Mouse (Mus musculus) G1E (cell line): Measurements from ENCODE around the gene Mettl24. TPM values are rescaled to one million over a fixed set of nuclear protein-coding genes. Genes with fewer than 3 reads are reported as not detected.

Experiments
- ATAC-seq: 2 replicates; pipeline ENCODE4 v1.8.0; 2016; ENCODE audit warnings: mild to moderate bottlenecking; ENCODE audit not compliant: insufficient number of reproducible peaks, poor library complexity, low FRiP score, severe bottlenecking; ENCODE audit errors: extremely low read depth
- DNase-seq: peaks from one replicate; pipeline ENCODE4 v3.0.0; 2012; ENCODE audit warnings: low spot score
- H3K27me3 ChIP-seq: 2 replicates; pipeline ENCODE4 v1.6.1; 2012; ENCODE audit warnings: mild to moderate bottlenecking, low read length, inconsistent platforms; ENCODE audit not compliant: insufficient read depth
- H3K36me3 ChIP-seq: replicated peaks from 2 replicates; pipeline ENCODE3; 2012; ENCODE audit warnings: mild to moderate bottlenecking, inconsistent platforms
- H3K4me1 ChIP-seq: 2 replicates; pipeline ENCODE4 v1.6.1; 2012; ENCODE audit warnings: low read depth, low read length, inconsistent platforms, mixed read lengths; ENCODE audit not compliant: insufficient read depth
- H3K4me3 ChIP-seq: 2 replicates; pipeline ENCODE4 v1.5.1; 2012; ENCODE audit warnings: low read depth, mild to moderate bottlenecking, inconsistent platforms, low read length, moderate library complexity, mixed read lengths
- H3K9me3 ChIP-seq: replicated peaks from 2 replicates; pipeline ENCODE4 v1.6.1; 2012; ENCODE audit warnings: inconsistent platforms
- CTCF ChIP-seq: IDR thresholded peaks from 2 replicates; pipeline ENCODE4 v1.5.1; 2012; ENCODE audit warnings: low read depth, low read length, inconsistent platforms, mixed read lengths
- GATA1 ChIP-seq: IDR thresholded peaks from 2 replicates; pipeline ENCODE4 v1.6.1; 2012; ENCODE audit warnings: borderline replicate concordance, low read length, inconsistent platforms, mixed read lengths
- GATA2 ChIP-seq: IDR thresholded peaks from 2 replicates; pipeline ENCODE4 v1.6.1; 2012; ENCODE audit warnings: low read depth, low read length, inconsistent platforms, borderline replicate concordance
- POLR2AphosphoS5 ChIP-seq: IDR thresholded peaks from 2 replicates; pipeline ENCODE4 v1.6.1; 2012; ENCODE audit warnings: low read depth, low read length, inconsistent platforms; ENCODE audit not compliant: insufficient replicate concordance
- TAL1 ChIP-seq: conservative IDR thresholded peaks from 2 replicates; pipeline ENCODE4 v1.6.1; 2012; ENCODE audit warnings: low read depth, low read length, inconsistent platforms, mixed read lengths
- polyA plus RNA-seq: library from polyadenylated mRNA; stranded (reverse); fragments of >175 nt; gene quantifications from 2 replicates; pipeline ENCODE4 v1.2.3, GENCODE M21; 2012
- total RNA-seq, 2 experiments: library from RNA; stranded (forward) in 1 of 2; stranded (reverse) in 1 of 2; fragments of 200-1000 nt in 1 of 2; fragments of >200 nt in 1 of 2; fragmentation: Nextera tagmentation in 1 of 2; gene quantifications; 2 replicates each; pipeline ENCODE4 v1.2.3; 2014 to 2017

The Mettl24 gene
- total and polyA plus RNA-seq, 3 experiments, result not detected

GRCm38 (mm10) chr10:40725471-40725870 is 42.4 kb downstream of the Mettl24 start:
- no peak for DNase-seq
- Histone ChIP-seq H3K9me3 (no peaks in the 10 kb centered on the region), H3K4me1 (no peaks in the 10 kb centered on the region), H3K4me3 (no peak overlapping the region), H3K36me3 (no peaks in the 10 kb centered on the region), H3K27me3 (peaks cover 4% of the 10 kb centered on the region; the same call in 1 of the 2 replicates)
- no peak for ATAC-seq
- TF ChIP-seq TAL1, result no peak
- no peak for TF ChIP-seq GATA1
- TF ChIP-seq POLR2AphosphoS5, result no peak
- no peak for TF ChIP-seq CTCF
- no peak for TF ChIP-seq GATA2

- ATAC-seq (no peak), DNase-seq (no peak)
- Histone ChIP-seq H3K4me3 (no peak overlapping the region), H3K4me1 (no peaks in the 10 kb centered on the region), H3K27me3 (peaks cover 7% of the 10 kb centered on the region; the same call in 1 of the 2 replicates), H3K36me3 (no peaks in the 10 kb centered on the region), H3K9me3 (no peaks in the 10 kb centered on the region)
- TF ChIP-seq POLR2AphosphoS5 (no peak), CTCF (no peak), GATA2 (no peak), GATA1 (no peak), TAL1 (no peak)
These were observed 43.3 kb downstream of the Mettl24 start for GRCm38 (mm10) chr10:40726288-40726902.

- Histone ChIP-seq H3K4me3 (no peak overlapping the region), H3K27me3 (peaks cover 7% of the 10 kb centered on the region; the same call in 1 of the 2 replicates), H3K36me3 (no peaks in the 10 kb centered on the region), H3K4me1 (no peaks in the 10 kb centered on the region), H3K9me3 (no peaks in the 10 kb centered on the region)
- DNase-seq (no peak), ATAC-seq (no peak)
- TF ChIP-seq POLR2AphosphoS5 (no peak), TAL1 (no peak), GATA1 (no peak), CTCF (no peak), GATA2 (no peak)
These were observed 43.9 kb downstream of the Mettl24 start for GRCm38 (mm10) chr10:40726989-40727388.

GRCm38 (mm10) chr10:40730200-40730599 is 47.1 kb downstream of the Mettl24 start:
- Histone ChIP-seq H3K4me3 (no peak overlapping the region), H3K4me1 (no peaks in the 10 kb centered on the region), H3K36me3 (no peaks in the 10 kb centered on the region), H3K9me3 (no peaks in the 10 kb centered on the region), H3K27me3 (peaks cover 10% of the 10 kb centered on the region; the same call in 1 of the 2 replicates)
- DNase-seq (no peak), ATAC-seq (no peak)
- TF ChIP-seq TAL1 (no peak), GATA1 (no peak), GATA2 (no peak), CTCF (no peak), POLR2AphosphoS5 (no peak)

- Histone ChIP-seq H3K4me3 (no peak overlapping the region), H3K27me3 (peaks cover 8% of the 10 kb centered on the region; the same call in 1 of the 2 replicates), H3K36me3 (no peaks in the 10 kb centered on the region), H3K9me3 (no peaks in the 10 kb centered on the region), H3K4me1 (no peaks in the 10 kb centered on the region)
- TF ChIP-seq TAL1, result no peak
- TF ChIP-seq GATA2, result no peak
- no peak for TF ChIP-seq POLR2AphosphoS5
- TF ChIP-seq GATA1, result no peak
- TF ChIP-seq CTCF, result no peak
- ATAC-seq (no peak), DNase-seq (no peak)
These were observed 50.2 kb downstream of the Mettl24 start for GRCm38 (mm10) chr10:40733291-40733690.

GRCm38 (mm10) chr10:40736172-40736571 is 53.1 kb downstream of the Mettl24 start:
- DNase-seq, result no peak
- TF ChIP-seq GATA2, result no peak
- TF ChIP-seq TAL1, result no peak
- no peak for TF ChIP-seq POLR2AphosphoS5
- TF ChIP-seq GATA1, result no peak
- TF ChIP-seq CTCF, result no peak
- no peaks in the 10 kb centered on the region for H3K4me1 ChIP-seq
- H3K9me3 ChIP-seq, result no peaks in the 10 kb centered on the region
- no peak for ATAC-seq
- H3K27me3 ChIP-seq, result peaks cover 9% of the 10 kb centered on the region
- H3K36me3 ChIP-seq, result no peaks in the 10 kb centered on the region
- no peak overlapping the region for H3K4me3 ChIP-seq
